Mouse (Mus musculus) lung, adult 18-20 months (tissue): ENCODE measurements at regions not wholly inside any gene's neighbourhood (a gene's known extent, or its start where the extent isn't known, plus 50 kb on each side); places are given as distances from the start of the nearest gene placed in this dataset.

Experiments
- DNase-seq, 2 experiments: peaks; one replicate each; pipeline ENCODE4 v3.0.0; 2022; ENCODE audit warnings: mixed read lengths in 2 of 2

GRCm38 (mm10) chr15:96944741-96945140, 111.0 kb downstream of the Slc38a4 start:
- DNase-seq = no peak

GRCm38 (mm10) chr15:96942651-96943050, 113.1 kb downstream of the Slc38a4 start:
- DNase-seq = no peak

GRCm38 (mm10) chr15:96938406-96938805, 117.3 kb downstream of the Slc38a4 start:
- no peak for DNase-seq

- no peak for DNase-seq
These were observed 118.1 kb downstream of the Slc38a4 start for GRCm38 (mm10) chr15:96937623-96938022.

GRCm38 (mm10) chr15:96936705-96937346, 118.9 kb downstream of the Slc38a4 start:
- DNase-seq = peak; percentile 81 to 90

- no peak for DNase-seq
These were observed 119.5 kb downstream of the Slc38a4 start for GRCm38 (mm10) chr15:96936216-96936615.

- DNase-seq = no peak
These were observed 122.3 kb downstream of the Slc38a4 start for GRCm38 (mm10) chr15:96933451-96933850.

GRCm38 (mm10) chr15:96930531-96930930, 125.2 kb downstream of the Slc38a4 start:
- peak in 1 of 2 experiments; percentile 9 for DNase-seq

GRCm38 (mm10) chr15:96929788-96930187, 126.0 kb downstream of the Slc38a4 start:
- no peak for DNase-seq

- no peak for DNase-seq
These were observed 127.1 kb downstream of the Slc38a4 start for GRCm38 (mm10) chr15:96928692-96929091.

GRCm38 (mm10) chr15:96927674-96928073, 128.1 kb downstream of the Slc38a4 start:
- DNase-seq = no peak

- DNase-seq = no peak
These were observed 129.1 kb downstream of the Slc38a4 start for GRCm38 (mm10) chr15:96926660-96927059.

- no peak for DNase-seq
These were observed 139.2 kb downstream of the Slc38a4 start for GRCm38 (mm10) chr15:96916586-96916985.

GRCm38 (mm10) chr15:96915544-96915943, 140.2 kb downstream of the Slc38a4 start:
- no peak for DNase-seq

GRCm38 (mm10) chr15:96914988-96915387, 140.8 kb downstream of the Slc38a4 start:
- DNase-seq = no peak

- DNase-seq = no peak
These were observed 150.2 kb downstream of the Slc38a4 start for GRCm38 (mm10) chr15:96905520-96905919.

GRCm38 (mm10) chr15:96903461-96903860, 152.3 kb downstream of the Slc38a4 start:
- DNase-seq = no peak

GRCm38 (mm10) chr15:96902781-96903180, 153.0 kb downstream of the Slc38a4 start:
- no peak for DNase-seq

- DNase-seq = no peak
These were observed 154.1 kb downstream of the Slc38a4 start for GRCm38 (mm10) chr15:96901616-96902015.

GRCm38 (mm10) chr15:96898285-96898684, 157.5 kb downstream of the Slc38a4 start:
- no peak for DNase-seq

GRCm38 (mm10) chr15:96884901-96885300, 170.9 kb downstream of the Slc38a4 start:
- DNase-seq = no peak

GRCm38 (mm10) chr15:96883754-96884153, 172.0 kb downstream of the Slc38a4 start:
- DNase-seq = no peak

- DNase-seq = no peak
These were observed 173.5 kb downstream of the Slc38a4 start for GRCm38 (mm10) chr15:96882211-96882610.

GRCm38 (mm10) chr15:96881519-96882170, 174.1 kb downstream of the Slc38a4 start:
- no peak for DNase-seq

GRCm38 (mm10) chr15:96880066-96880465, 175.7 kb downstream of the Slc38a4 start:
- DNase-seq = no peak
